Mouse (Mus musculus) MEL (cell line): ENCODE data around the gene Lgi1.

Source experiments
- CHD2 ChIP-seq: IDR thresholded peaks from 2 replicates; pipeline ENCODE4 v1.6.1; 2011; ENCODE audit warnings: low read length, improper control_type of control experiment
- CTCF ChIP-seq, 3 experiments: IDR thresholded peaks in 2 of 3; conservative IDR thresholded peaks in 1 of 3; 2 replicates each; pipeline ENCODE4 v1.5.1; 2011 to 2012; ENCODE audit warnings: low read length in 3 of 3, low read depth in 2 of 3, mild to moderate bottlenecking in 2 of 3, improper control_type of control experiment in 1 of 3, inconsistent platforms in 1 of 3, mixed read lengths in 1 of 3, moderate library complexity in 1 of 3; ENCODE audit not compliant: control insufficient read depth in 1 of 3, insufficient read depth in 1 of 3, poor library complexity in 1 of 3, severe bottlenecking in 1 of 3
- E2F4 ChIP-seq: IDR thresholded peaks from 2 replicates; pipeline ENCODE4 v1.6.1; 2011; ENCODE audit warnings: low read depth, low read length, improper control_type of control experiment, borderline replicate concordance
- EP300 ChIP-seq, 2 experiments: IDR thresholded peaks; 2 replicates each; pipeline ENCODE4 v1.6.1; 2011; ENCODE audit warnings: improper control_type of control experiment in 2 of 2, low read length in 2 of 2, low read depth in 1 of 2, mild to moderate bottlenecking in 1 of 2
- ETS1 ChIP-seq: IDR thresholded peaks from 2 replicates; pipeline ENCODE4 v1.6.1; 2012; ENCODE audit warnings: low read depth, mild to moderate bottlenecking, inconsistent platforms, low read length, improper control_type of control experiment, moderate library complexity
- POLR2A ChIP-seq, 2 experiments: IDR thresholded peaks; 2 replicates each; pipeline ENCODE4 v1.6.1; 2011 to 2012; ENCODE audit warnings: low read length in 2 of 2, mild to moderate bottlenecking in 2 of 2, control low read depth in 1 of 2, improper control_type of control experiment in 1 of 2, low read depth in 1 of 2, moderate library complexity in 1 of 2; ENCODE audit not compliant: control insufficient read depth in 1 of 2, insufficient read depth in 1 of 2, poor library complexity in 1 of 2
- TAL1 ChIP-seq: IDR thresholded peaks from 2 replicates; pipeline ENCODE4 v1.6.1; 2012; ENCODE audit warnings: mild to moderate bottlenecking, inconsistent platforms, low read length, moderate library complexity, mixed read lengths
- USF1 ChIP-seq: IDR thresholded peaks from 2 replicates; pipeline ENCODE4 v1.6.1; 2014; ENCODE audit warnings: low read depth, mild to moderate bottlenecking, inconsistent platforms, low read length, improper control_type of control experiment, moderate library complexity
- USF2 ChIP-seq, 2 experiments: IDR thresholded peaks; 2 replicates each; pipeline ENCODE4 v1.6.1; 2011 to 2012; ENCODE audit warnings: improper control_type of control experiment in 2 of 2, low read length in 2 of 2, borderline replicate concordance in 1 of 2, inconsistent platforms in 1 of 2, low read depth in 1 of 2, mild to moderate bottlenecking in 1 of 2; ENCODE audit not compliant: insufficient read depth in 1 of 2
- ZNF384 ChIP-seq: IDR thresholded peaks from 2 replicates; pipeline ENCODE4 v1.6.1; 2012; ENCODE audit warnings: low read depth, mild to moderate bottlenecking, inconsistent platforms, low read length, improper control_type of control experiment

- TF ChIP-seq E2F4 (no peak), CTCF (IDR thresholded peaks at IDR 0.05 in 2 of 3, conservative IDR thresholded peaks at IDR 0.05 in 1 of 3; ENCODE audit: control insufficient read depth in 1 of 3, insufficient read depth in 1 of 3, low read depth in 2 of 3, low read length in 3 of 3, poor library complexity in 1 of 3, severe bottlenecking in 1 of 3) (no peak), CHD2 (no peak), USF1 (no peak), TAL1 (no peak), ETS1 (no peak), POLR2A (IDR thresholded peaks at IDR 0.05; ENCODE audit: control insufficient read depth in 1 of 2, insufficient read depth in 1 of 2, low read depth in 1 of 2, low read length in 2 of 2, poor library complexity in 1 of 2) (no peak), EP300 (IDR thresholded peaks at IDR 0.05; ENCODE audit: low read depth in 1 of 2, low read length in 2 of 2) (no peak), USF2 (IDR thresholded peaks at IDR 0.05; ENCODE audit: borderline replicate concordance in 1 of 2, insufficient read depth in 1 of 2, low read depth in 1 of 2, low read length in 2 of 2) (no peak), ZNF384 (no peak)
These were observed 60.1 kb downstream of the Lgi1 start for GRCm38 (mm10) chr19:38324147-38325028.
